Mouse (Mus musculus) stomach, embryonic 15.5 days (tissue): ENCODE data around the gene Ptms. TPM values are rescaled to one million over a fixed set of nuclear protein-coding genes. Genes with fewer than 3 reads are reported as not detected.
A peak's percentile ranks its signal among the peaks of the same experiment; 100 is the strongest.

Source experiments
- ATAC-seq: fragments of 200-750 bp; cut with Nextera tagmentation; 2 replicates; pipeline ENCODE4 v1.8.0; 2017; ENCODE audit warnings: low read depth, moderate number of reproducible peaks, moderate TSS enrichment; ENCODE audit not compliant: insufficient read depth, low FRiP score
- H3K27ac ChIP-seq: fragments of 300-500 bp; sonication (generic); 2 replicates; pipeline ENCODE4 v1.5.1; 2015; ENCODE audit warnings: mild to moderate bottlenecking, inconsistent platforms
- H3K27me3 ChIP-seq: fragments of 300-500 bp; sonication (generic); replicated peaks from 2 replicates; pipeline ENCODE4 v1.6.1; 2015; ENCODE audit warnings: inconsistent platforms
- H3K36me3 ChIP-seq: fragments of 300-500 bp; sonication (generic); 2 replicates; pipeline ENCODE4 v1.6.1; 2015; ENCODE audit warnings: inconsistent platforms
- H3K4me1 ChIP-seq: fragments of 300-500 bp; sonication (generic); 2 replicates; pipeline ENCODE4 v1.6.1; 2015; ENCODE audit warnings: inconsistent platforms
- H3K4me2 ChIP-seq: fragments of 300-500 bp; sonication (generic); 2 replicates; pipeline ENCODE4 v1.6.1; 2015; ENCODE audit warnings: mild to moderate bottlenecking, inconsistent platforms
- H3K4me3 ChIP-seq: fragments of 300-500 bp; sonication (generic); replicated peaks from 2 replicates; pipeline ENCODE4 v1.5.1; 2015; ENCODE audit warnings: inconsistent platforms
- H3K9ac ChIP-seq: fragments of 300-500 bp; sonication (generic); 2 replicates; pipeline ENCODE4 v1.6.1; 2015; ENCODE audit warnings: inconsistent platforms
- H3K9me3 ChIP-seq: fragments of 300-500 bp; sonication (generic); 2 replicates; pipeline ENCODE4 v1.6.1; 2016; ENCODE audit warnings: inconsistent platforms
- WGBS: fragments of 180-500 bp; shearing (Covaris S2); methylation state at CpG from one replicate; pipeline ENCODE4 v1.1.7; 2015; 5-methylcytosine and 5-hydroxymethylcytosine counted together
- polyA plus RNA-seq: library from polyadenylated mRNA; unstranded; fragments of >200 nt; fragmentation: Nextera tagmentation; extraction: Ambion mirVana; gene quantifications from 2 replicates; pipeline ENCODE4 v1.2.1, GENCODE M21; 2015

Gene Ptms
- polyA plus RNA-seq, 1 experiment from 2014 or later: 340 TPM

DNA sequence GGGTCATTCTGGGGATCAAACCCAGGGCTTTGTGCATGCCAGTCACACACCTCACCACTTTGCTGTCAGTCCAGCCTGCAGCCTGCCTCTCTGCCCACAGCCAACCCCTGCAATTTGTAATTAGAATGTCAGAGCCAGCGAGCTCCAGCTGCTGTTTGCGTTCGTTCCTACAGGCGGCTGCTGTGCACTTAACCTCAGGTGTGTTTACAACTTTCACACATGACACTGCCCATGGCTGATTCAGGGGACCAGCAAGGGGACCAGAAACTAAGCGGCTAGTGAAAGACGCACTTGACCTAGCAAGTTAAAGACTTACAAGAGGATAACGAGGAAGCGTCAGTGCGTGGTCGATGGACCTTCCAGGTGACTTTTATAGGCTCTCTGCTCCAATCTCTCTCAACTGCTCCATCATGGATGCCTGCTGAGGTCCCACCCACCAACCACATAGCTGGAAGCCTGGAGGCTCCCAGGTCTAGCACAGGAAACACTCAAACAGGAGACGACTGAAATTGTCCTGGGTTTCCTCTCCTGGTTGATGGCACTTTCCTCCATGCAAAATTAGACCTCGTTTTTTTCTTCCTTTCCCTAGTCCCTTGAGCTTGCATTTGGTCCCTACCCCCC is 5.4 kb upstream of the Ptms start:
- Histone ChIP-seq H3K27me3 (no peaks in the 10 kb centered on the region), H3K9me3 (no peaks in the 10 kb centered on the region), H3K4me1 (peaks cover 31% of the 10 kb centered on the region), H3K9ac (peak overlapping the region; percentile 21; the same call in 1 of the 2 replicates), H3K36me3 (no peaks in the 10 kb centered on the region), H3K4me3 (peak overlapping the region; percentile 24), H3K4me2 (peak overlapping the region; percentile 48), H3K27ac (peak overlapping the region; percentile 84)
- WGBS: 10% methylated on average over 12 of the region's 12 CpGs
- 0 out of 2 replicates have a peak, but pooled peaks have one; percentile 15 for ATAC-seq

DNA sequence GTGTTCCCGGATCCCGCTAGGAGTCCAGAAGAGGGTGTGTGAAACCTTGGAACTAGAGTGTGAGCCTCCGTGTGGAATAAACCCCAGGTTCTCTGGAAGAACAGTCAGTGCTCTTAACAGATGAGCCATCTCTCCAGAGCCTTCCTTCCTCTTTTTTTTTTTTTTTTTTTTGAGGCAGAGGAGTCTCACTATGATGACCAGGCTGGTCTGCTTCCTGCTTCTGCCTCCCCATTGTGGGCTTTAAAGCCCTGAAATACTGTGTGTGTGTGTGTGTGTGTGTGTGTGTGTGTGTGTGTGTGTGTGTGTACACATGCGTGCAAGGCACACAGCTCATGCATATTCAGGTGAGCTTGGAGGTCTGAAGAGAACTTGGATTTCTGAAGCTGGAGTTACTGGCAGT is 1.6 kb upstream of the Ptms start:
- H3K4me1 ChIP-seq: peaks cover 32% of the 10 kb centered on the region
- WGBS: 64% methylated on average over 4 of the region's 4 CpGs
- no peak overlapping the region for H3K4me3 ChIP-seq

DNA sequence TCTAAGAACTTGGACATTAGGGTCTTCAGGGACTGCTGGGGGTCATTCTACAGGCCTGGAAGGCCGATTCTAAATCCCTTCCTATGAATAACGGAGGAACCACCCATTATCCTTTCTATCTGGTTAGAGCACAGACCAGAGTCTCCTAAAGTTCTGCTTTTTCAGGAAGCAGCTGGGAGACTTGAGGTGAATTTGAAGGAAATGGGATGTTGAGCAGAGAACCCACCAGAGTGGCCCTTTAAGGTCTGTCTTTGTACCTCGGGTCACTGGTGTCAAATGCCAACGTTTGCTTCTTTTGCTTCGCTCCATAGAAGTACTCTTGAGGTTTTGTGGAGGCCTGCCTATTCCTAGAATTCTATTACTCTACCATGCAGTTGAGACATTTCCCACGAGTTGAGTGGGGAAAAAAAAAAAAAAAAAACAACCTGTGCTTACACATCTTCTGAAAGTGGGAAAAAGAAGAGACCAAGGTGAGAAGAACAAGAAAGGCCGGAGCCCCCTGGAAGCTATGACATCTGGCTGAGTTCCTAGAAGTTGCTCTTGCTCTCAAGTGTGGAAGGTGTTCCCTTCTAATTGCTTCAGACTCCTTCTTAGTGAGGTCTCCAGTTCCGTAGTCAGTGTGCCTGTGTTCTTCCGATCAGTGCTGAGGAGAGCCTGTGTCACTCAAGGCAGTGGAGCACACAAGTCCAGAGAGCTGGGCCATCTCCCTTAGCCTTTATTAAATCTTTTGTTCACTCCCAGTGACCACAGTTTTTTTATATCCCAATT is 599 bp upstream of the Ptms start:
- peak overlapping the region; percentile 100 for H3K27ac ChIP-seq
- peak overlapping the region; percentile 29; the same call in 1 of the 2 replicates for H3K4me3 ChIP-seq
- H3K9me3 ChIP-seq: no peaks in the 10 kb centered on the region

More for the DNA sequence above, 1.6 kb upstream of the Ptms start:
- peak overlapping the region; percentile 100 for H3K27ac ChIP-seq
- no peaks in the 10 kb centered on the region for H3K36me3 ChIP-seq
- H3K4me2 ChIP-seq: no peak overlapping the region
- no peak for ATAC-seq
- no peaks in the 10 kb centered on the region for H3K9me3 ChIP-seq
- H3K27me3 ChIP-seq: no peaks in the 10 kb centered on the region
- H3K9ac ChIP-seq: no peak overlapping the region

DNA sequence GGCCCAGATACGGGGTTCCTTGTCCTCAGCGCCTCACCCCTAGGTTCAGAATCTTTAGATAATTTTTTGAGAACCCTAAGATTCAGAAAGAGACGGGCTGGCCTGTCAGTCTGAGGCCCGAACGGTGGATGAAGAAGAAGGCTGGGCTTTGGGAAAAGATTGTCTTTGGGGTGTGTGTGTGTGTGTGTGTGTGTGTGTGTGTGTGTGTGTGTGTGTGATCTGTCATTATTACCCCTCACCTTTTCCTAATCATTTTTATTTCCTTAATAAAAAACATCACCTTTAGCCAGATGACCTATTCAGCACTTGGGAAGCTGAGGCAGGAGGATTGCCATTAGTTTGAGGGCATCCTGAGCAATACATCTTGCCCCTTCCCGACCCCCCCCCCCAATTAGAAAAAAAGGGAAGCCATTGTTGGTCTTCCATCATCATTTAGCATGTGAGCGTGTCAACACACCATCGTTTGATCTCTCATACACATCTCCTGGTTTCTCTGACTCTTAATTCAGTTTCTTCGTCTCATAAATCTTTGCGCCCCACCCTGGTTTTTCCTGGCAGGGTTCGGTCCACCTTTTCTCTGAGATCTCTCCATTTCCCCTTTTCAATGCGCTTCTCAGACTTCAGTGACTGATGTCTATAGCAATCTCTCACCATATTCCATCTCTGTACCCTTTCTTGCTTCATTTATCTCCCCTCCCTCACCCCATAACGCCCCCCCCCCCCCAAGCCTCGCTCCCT is 844 bp downstream of the Ptms start:
- peak overlapping the region; percentile 100 for H3K27ac ChIP-seq
- 14% methylated on average over 14 of the region's 14 CpGs for WGBS
- no peaks in the 10 kb centered on the region for H3K9me3 ChIP-seq
- H3K4me1 ChIP-seq: peaks cover 45% of the 10 kb centered on the region
- peaks cover 7% of the 10 kb centered on the region; the same call in 1 of the 2 replicates for H3K36me3 ChIP-seq
- peak overlapping the region; percentile 98 for H3K4me3 ChIP-seq
- no peak for ATAC-seq
- H3K9ac ChIP-seq: no peak overlapping the region
- H3K27me3 ChIP-seq: no peaks in the 10 kb centered on the region
- H3K4me2 ChIP-seq: peak overlapping the region; percentile 75

More for the DNA sequence above, 599 bp upstream of the Ptms start:
- Histone ChIP-seq H3K4me2 (peak overlapping the region; percentile 75), H3K9ac (no peak overlapping the region), H3K27me3 (no peaks in the 10 kb centered on the region), H3K4me1 (peaks cover 38% of the 10 kb centered on the region), H3K36me3 (no peaks in the 10 kb centered on the region)
- ATAC-seq: no peak
- WGBS: 31% methylated on average over 9 of the region's 9 CpGs

DNA sequence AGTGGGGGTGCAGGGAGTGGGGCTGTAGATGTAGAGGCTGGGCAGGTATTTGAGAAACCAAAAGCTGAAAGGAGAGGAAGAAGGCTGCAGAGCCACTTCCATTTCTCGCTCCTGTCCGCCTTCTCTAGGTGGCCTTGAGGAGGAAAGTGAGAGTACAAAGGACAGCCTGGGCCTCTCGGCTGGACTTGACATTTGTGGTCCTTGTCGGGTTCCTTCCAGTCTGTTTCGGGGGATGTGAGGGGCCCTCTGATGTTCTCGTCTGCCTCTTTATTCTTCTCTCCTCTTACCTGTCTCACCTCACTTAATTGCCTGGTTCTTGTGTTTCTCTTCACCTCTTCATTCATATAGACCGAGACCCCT is 1.6 kb downstream of the Ptms start:
- Histone ChIP-seq H3K36me3 (peaks cover 14% of the 10 kb centered on the region), H3K4me1 (peaks cover 53% of the 10 kb centered on the region), H3K27me3 (no peaks in the 10 kb centered on the region), H3K27ac (peak overlapping the region; percentile 100), H3K9ac (no peak overlapping the region; the same call in 1 of the 2 replicates), H3K4me2 (peak overlapping the region; percentile 75), H3K9me3 (no peaks in the 10 kb centered on the region), H3K4me3 (peak overlapping the region; percentile 98)
- WGBS: 8% methylated on average over 7 of the region's 7 CpGs
- ATAC-seq: 0 out of 2 replicates have a peak, but pooled peaks have one; percentile 0

DNA sequence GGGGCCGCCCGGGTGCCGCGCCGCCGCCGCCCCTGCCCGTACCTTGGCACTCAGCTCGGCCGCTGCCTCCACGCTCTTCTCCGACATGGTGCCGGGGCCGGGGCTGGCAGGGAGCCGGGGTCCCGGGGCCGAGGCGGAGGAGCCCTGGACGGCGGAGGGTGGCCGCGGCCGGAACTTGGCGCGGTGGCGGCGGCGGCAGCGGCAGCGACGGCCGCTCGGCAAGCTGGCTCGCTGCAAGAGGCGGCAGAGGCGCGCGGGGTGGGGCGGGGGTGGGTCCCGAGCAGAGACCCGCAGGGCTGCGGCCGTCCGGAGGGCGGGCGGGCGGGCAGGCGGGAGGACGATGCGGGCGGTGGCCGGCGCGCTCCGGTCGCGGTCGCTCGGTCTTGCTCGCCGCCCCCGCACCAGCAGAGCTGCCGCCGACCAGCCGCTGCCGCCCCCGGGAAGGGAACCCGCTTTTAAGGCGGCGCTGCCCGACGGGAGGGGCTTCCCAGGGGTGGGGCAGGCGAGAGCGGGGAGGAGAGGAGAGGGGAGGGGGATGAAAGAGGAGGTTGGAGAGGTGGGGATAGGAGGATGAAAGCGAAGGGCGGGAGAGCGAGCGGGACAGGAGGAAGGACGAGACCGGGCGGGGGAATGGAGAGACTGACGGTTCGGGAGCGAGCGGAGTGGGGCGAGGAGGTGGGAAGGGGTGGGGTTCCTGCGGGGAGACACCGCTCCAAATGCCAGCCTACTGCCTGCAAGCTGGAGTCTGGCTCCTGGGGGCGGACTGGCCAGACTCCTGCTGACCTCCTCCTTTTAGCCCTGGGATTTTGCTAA is 2.2 kb downstream of the Ptms start:
- under 1% methylated on average over 80 of the region's 89 CpGs for WGBS
- Histone ChIP-seq H3K9ac (peak overlapping the region; percentile 100), H3K9me3 (no peaks in the 10 kb centered on the region), H3K27me3 (no peaks in the 10 kb centered on the region), H3K4me2 (peak overlapping the region; percentile 75), H3K4me1 (peaks cover 55% of the 10 kb centered on the region), H3K27ac (peak overlapping the region; percentile 100), H3K36me3 (peaks cover 19% of the 10 kb centered on the region), H3K4me3 (peak overlapping the region; percentile 98)
- peak; percentile 65 for ATAC-seq

DNA sequence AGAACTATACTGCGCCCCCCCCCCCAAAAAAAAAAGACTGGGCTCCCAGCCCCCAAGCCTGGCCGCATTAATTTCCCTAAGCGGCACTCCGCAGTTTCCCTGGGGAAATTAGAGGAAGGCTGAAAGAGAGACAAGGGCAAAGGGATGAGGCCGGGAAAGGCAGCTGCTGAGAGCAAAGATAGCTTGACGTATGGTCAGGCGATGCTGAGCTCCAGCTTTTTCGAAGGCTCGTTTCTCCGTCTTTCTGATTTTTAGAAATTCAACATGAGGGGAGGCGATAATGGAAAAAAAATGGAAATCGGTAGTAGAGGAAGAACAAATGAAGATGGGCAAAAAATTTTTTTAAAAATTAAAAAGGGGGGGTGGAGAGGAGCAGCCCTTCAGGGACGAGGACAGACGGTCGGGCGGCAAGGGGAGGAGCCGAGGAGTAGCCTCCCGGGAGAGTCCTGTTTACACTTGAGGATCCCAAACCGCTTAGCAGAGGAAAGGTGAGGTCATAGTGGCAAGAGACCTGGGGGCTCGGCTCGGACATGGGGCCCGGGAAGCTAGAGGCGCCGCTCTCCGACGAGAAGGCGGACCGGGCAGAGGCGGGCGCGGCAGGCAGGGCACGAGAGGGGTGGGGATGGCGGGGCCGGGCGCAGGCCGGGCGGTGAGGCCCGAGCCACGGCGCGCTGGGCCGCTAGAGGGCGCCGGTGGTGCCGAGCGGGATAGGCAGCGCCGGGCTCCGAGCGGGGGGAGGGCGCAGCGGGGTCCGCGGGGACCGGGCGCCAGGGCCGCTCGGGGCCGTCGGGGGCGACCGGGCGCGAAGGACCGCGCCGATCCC is 3.0 kb downstream of the Ptms start:
- H3K4me2 ChIP-seq: peak overlapping the region; percentile 75
- H3K27ac ChIP-seq: peak overlapping the region; percentile 100
- H3K9ac ChIP-seq: peak overlapping the region; percentile 100
- under 1% methylated on average over 56 of the region's 67 CpGs for WGBS
- ATAC-seq: peak; percentile 55
- H3K4me1 ChIP-seq: peaks cover 55% of the 10 kb centered on the region
- H3K36me3 ChIP-seq: peaks cover 19% of the 10 kb centered on the region
- no peaks in the 10 kb centered on the region for H3K9me3 ChIP-seq
- H3K4me3 ChIP-seq: peak overlapping the region; percentile 98
- no peaks in the 10 kb centered on the region for H3K27me3 ChIP-seq

DNA sequence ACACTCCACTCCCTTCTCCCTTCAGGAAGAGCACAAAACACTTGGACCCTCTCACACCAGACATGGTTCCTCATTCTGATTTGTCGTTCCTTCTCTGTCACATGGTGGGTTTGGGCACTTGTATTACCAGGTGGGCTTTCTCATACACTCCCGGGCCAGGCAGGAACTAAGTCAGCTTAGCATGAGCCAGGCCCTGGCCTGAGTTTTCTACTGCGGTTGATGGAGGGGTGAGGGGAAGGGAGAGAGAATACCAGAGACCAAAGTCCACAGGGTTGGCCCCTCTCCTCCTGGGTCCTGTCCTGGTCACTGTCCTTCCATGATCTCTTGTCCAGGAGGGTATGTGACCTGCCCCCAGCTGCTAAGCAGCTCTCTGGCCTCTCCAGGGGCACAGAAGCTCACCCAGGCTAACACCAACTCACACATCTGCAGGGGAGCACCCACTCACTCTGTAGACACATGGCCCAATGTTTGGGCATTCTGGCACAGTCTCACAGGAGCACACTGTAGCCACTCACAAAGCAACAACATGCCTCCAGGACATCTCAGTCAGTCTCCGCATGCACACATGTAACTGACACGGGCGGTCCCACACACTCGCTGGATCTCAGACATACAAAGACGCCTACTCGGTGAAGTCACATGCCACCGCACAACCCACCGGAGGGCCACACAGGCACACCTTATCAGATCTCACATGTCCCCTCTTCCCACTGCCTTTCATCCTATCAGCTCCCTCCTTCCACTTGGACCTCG is 3.8 kb downstream of the Ptms start:
- Histone ChIP-seq H3K4me3 (peak overlapping the region; percentile 98), H3K27ac (peak overlapping the region; percentile 100), H3K4me2 (peak overlapping the region; percentile 75), H3K9ac (peak overlapping the region; percentile 100), H3K4me1 (peaks cover 47% of the 10 kb centered on the region), H3K9me3 (no peaks in the 10 kb centered on the region), H3K27me3 (no peaks in the 10 kb centered on the region), H3K36me3 (peaks cover 19% of the 10 kb centered on the region)
- WGBS: 3% methylated on average over 12 of the region's 12 CpGs
- no peak for ATAC-seq

DNA sequence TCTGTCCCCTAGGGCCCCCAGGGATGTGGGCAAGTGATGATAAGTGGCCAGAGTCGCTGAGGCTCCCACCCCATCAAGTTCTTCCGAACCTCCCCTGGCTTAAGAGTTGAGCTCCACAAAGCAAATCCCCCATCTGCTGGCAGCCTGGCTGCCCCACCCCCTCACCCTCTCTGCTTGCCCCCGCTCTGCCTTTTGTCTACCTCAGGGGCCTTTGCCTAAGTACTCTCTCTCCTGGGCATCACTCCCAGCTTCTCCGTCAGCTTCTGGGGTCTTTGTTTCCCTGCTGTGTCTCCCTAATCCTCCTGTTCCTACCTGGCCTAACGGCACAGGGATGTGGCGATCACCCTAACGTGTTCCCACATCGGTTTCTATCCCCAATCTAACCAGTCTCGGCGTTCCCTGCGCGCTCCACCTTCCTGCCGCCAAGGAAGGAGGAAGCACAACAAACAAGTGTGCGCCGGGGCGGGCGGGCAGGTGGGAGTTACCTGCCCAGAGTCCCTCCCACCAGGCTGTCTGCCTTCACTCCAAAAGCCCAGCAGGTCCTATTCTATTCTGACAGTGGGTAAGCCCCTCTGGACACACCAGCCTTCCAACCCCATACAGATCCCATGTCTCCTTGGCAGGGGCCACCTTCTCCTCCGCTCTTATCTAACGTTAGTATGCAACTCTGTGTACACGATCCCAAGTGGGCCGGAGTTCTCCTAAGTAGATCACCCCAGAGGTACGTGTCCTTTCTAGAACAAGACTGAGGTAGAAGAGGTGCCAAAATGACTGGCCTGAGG is 4.6 kb downstream of the Ptms start:
- Histone ChIP-seq H3K27ac (peak overlapping the region; percentile 100; the same call in 1 of the 2 replicates), H3K36me3 (peaks cover 19% of the 10 kb centered on the region), H3K4me1 (peaks cover 40% of the 10 kb centered on the region), H3K9me3 (no peaks in the 10 kb centered on the region), H3K27me3 (no peaks in the 10 kb centered on the region), H3K4me3 (peak overlapping the region; percentile 98), H3K9ac (peak overlapping the region; percentile 7; the same call in 1 of the 2 replicates), H3K4me2 (peak overlapping the region; percentile 75)
- no peak for ATAC-seq
- 21% methylated on average over 22 of the region's 22 CpGs for WGBS
